Mouse (Mus musculus) liver, adult 2 months (tissue): Measurements from ENCODE around the gene Pde4d.

Source experiments
- CTCF ChIP-seq: fragments of 200-500 bp; IDR thresholded peaks from 2 replicates; pipeline ENCODE4 v1.5.1; 2011; ENCODE audit warnings: low read depth, low read length, control low read depth
- POLR2A ChIP-seq: fragments of 200-500 bp; IDR thresholded peaks from 2 replicates; pipeline ENCODE4 v1.6.1; 2011; ENCODE audit warnings: low read length, control low read depth; ENCODE audit not compliant: insufficient read depth; ENCODE audit errors: extremely low read depth

GRCm38 (mm10) chr13:108527090-108527770 lies 77.5 kb downstream of the Pde4d start:
- TF ChIP-seq POLR2A (no peak), CTCF (no peak)
